Mouse (Mus musculus) olfactory bulb, adult 2 months (tissue): ENCODE data around the gene Itsn2.

Experiments
- CTCF ChIP-seq: fragments of 200-500 bp; IDR thresholded peaks from 2 replicates; pipeline ENCODE4 v1.5.1; 2012; ENCODE audit warnings: low read depth, mild to moderate bottlenecking, low read length, moderate library complexity; ENCODE audit not compliant: insufficient read depth
- POLR2A ChIP-seq: fragments of 200-500 bp; IDR thresholded peaks from 2 replicates; pipeline ENCODE4 v1.6.1; 2012; ENCODE audit warnings: mild to moderate bottlenecking, low read depth, low read length, moderate library complexity; ENCODE audit not compliant: insufficient read depth

DNA sequence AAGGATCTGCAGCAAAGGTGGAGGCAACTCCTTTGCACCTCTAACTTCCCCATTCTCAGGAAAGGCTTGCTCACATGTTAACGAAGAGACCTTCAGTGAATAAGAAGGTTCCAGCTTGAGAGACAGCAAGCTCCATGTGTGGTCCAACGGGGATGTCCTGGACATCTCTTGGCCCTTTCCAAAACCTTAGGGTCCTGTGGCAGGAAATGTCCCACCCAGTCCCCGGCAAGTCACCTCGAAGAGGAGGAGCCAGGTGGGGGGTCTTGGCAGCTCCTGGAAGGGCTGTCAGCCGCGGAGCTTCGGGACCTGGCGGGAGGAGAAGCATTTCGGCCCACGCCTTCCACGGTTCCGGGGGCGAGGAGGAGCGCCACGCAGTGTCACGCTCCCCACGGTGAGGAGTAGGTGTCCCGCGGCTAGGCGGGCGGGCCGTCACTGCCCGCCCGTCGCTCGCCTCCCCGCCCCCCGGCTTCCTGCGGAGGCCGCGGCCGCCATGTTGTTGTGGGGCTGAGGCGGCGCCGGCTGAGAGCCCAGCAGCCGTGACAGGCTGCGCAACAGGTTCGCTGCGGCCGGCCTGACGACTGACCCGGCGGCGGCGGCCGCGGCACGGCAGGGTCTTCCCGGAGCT, at the start of gene Itsn2, which contains the start of gene Gm3625:
- TF ChIP-seq POLR2A, result no peak
- TF ChIP-seq CTCF, result no peak
